Mouse (Mus musculus): ENCODE data around the gene Klra7.
"Not testable (repeated sequence)": the region's sequence is repeated elsewhere in the genome, so short reads cannot be mapped to it uniquely, and the experiment has no call there.

Klra7 gene

GRCm38 (mm10) chr6:130233222-130233621 lies at the start of gene Klra7:
Gene Klra7, minus strand, starts transcription at chr6:130233322.
- no peak for DNase-seq (ENCODE audit: inconsistent ontology term)

DNA sequence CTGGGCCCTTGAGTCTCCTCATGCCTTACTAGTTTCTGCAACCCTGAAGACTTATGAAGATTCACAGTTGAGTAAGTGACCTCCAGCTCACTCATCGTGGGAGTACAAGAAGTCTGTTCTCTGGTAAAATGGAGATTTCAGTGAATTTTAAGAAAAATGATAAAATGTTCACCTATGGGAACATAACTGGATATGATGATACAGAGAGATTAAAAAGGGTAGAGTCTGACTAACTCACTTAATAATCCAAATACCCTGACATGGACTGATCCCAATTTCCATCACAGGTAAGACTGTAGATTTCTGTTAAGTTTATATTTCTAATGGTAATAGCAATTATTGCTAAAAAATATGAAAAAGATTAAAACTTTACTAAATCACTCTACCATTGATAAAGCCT lies 48.7 kb upstream of the Klra7 start, which contains the start of gene Klra10:
Gene Klra10, minus strand, starts transcription at position 101 of the 400 bp plus-strand sequence.
- DNase-seq (ENCODE audit: inconsistent ontology term), result not testable (repeated sequence)

- DNase-seq (ENCODE audit: inconsistent ontology term), result no peak
Measured at GRCm38 (mm10) chr6:130255326-130255725, 22.2 kb upstream of the Klra7 start.

GRCm38 (mm10) chr6:130237536-130237935 lies 4.4 kb upstream of the Klra7 start:
- no peak for DNase-seq (ENCODE audit: inconsistent ontology term)

DNA sequence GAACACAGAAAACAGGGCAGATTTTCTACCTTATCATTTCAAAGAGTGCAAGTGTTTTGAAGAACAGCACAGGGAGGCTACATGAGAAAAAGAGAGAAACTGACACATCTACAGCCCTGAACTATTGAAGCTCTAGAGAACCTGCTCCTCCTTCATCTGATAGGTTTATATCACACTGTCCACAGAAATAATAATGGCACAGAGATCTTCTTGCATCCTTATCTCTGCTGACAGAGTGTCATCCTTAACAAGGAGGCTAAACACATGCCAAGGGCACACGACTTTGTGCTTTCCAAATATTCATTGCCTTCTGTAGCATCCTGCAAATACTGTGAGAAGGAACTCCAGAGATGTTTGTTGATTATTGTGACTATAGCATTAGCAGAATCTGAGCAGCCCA lies 3.5 kb upstream of the Klra7 start:
- no peak for DNase-seq (ENCODE audit: inconsistent ontology term)

DNA sequence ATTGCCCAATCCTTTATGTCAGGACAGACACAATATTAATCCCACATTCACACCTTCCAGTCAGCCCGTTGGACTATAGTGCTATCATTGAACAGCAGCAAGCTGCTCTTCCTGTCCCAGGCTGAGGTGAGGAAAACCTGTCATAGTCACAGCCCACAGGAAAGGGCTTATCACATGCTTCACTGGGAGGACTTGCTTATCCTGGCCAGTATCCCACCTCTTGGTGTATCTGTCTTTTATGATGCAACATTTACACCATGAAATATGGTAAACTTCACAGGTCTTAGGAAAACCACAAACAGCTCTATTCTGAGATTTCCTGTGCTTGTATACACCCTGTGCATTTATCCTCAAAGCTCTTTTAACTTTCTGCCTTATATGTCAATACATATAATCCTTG lies 35.7 kb downstream of the Klra7 start:
- DNase-seq (ENCODE audit: inconsistent ontology term), result not testable (repeated sequence)

DNA sequence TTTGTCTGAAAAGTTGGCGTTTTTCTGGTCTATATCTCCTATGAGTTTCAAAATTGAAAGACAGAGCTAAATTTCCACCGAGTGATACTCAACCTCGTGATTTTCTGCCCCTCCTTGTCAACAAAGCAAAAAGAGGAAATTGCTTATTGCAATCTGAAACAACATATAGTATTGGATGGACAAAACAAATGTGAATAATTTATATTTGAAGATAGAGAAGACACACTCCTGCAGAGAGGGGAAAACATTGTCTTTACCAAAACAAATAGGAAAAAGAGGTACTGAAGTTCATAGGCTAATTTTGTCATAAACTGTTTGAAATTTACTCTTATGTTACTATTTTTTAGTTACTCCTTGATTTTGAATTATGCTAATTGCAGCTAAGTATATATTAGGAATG lies 40.1 kb downstream of the Klra7 start, which contains the start of gene Klra9:
Gene Klra9, minus strand, starts transcription at position 101 of the 400 bp plus-strand sequence.
- DNase-seq (ENCODE audit: inconsistent ontology term), result not testable (repeated sequence)
